Mouse (Mus musculus) cortical plate, adult 2 months (tissue): Measurements from ENCODE around the gene Tmem80.
A peak's percentile ranks its signal among the peaks of the same experiment; 100 is the strongest.

Source experiments
- CTCF ChIP-seq: fragments of 200-500 bp; IDR thresholded peaks from 2 replicates; pipeline ENCODE4 v1.5.1; 2011; ENCODE audit warnings: mild to moderate bottlenecking, control low read depth, low read length; ENCODE audit not compliant: insufficient read depth; ENCODE audit errors: extremely low read depth
- POLR2A ChIP-seq: fragments of 200-500 bp; IDR thresholded peaks from 2 replicates; pipeline ENCODE4 v1.6.1; 2011; ENCODE audit warnings: mild to moderate bottlenecking, low read length, control low read depth; ENCODE audit not compliant: insufficient read depth; ENCODE audit errors: extremely low read depth

GRCm38 (mm10) chr7:141363106-141363751 lies 35.7 kb downstream of the Tmem80 start:
- peak; percentile 89 for TF ChIP-seq CTCF
- no peak for TF ChIP-seq POLR2A
